Mouse (Mus musculus): ENCODE results near the gene Dync1h1.

The Dync1h1 gene

DNA sequence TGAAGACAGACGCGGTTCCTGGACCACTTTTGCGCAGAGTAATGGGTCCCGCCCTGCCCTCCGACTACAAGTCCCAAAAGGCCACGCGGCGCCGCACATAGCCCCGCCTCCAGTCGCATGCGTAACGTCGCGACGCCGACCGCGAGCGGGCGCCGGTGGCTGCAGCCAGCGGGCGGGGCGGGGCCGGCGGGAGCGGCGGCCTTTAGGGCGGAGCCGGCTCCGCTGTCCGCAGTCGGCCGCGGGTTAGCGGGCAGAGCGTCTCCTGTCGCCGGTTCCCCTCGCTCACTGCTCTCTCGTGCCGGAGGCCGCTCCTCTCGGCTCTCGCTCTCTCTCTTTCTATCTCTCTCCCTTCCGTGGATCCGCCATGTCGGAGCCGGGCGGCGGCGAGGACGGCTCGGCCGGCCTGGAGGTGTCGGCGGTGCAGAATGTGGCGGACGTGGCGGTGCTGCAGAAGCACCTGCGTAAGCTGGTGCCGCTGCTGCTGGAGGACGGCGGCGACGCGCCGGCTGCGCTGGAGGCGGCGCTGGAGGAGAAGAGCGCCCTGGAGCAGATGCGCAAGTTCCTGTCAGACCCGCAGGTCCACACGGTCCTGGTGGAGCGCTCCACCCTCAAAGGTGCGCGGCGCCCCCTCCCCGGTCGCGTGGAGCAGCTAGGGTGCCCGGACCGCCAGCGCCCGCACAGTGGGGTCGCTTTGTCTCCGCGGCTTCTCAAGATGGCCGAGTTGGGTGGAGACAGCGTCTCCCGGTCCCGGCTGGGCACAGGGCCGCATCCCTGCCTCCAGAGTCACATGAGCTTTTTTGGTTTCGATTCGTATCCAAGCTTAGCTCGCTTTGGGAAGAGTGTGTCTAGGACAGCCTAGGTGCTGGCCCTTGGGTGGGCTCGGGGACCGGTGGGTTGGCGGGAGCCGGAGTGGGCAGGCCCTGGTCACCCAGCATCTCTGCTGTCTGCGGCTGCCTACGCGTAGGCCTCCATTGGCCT is at the start of gene Dync1h1:
Gene Dync1h1, plus strand, starts transcription at position 212 of the 978 bp plus-strand sequence.
- DNase-seq = peak; percentile 93

- no peak for DNase-seq
Observed at GRCm38 (mm10) chr12:110552113-110552512, 49.1 kb upstream of the Dync1h1 start.

DNA sequence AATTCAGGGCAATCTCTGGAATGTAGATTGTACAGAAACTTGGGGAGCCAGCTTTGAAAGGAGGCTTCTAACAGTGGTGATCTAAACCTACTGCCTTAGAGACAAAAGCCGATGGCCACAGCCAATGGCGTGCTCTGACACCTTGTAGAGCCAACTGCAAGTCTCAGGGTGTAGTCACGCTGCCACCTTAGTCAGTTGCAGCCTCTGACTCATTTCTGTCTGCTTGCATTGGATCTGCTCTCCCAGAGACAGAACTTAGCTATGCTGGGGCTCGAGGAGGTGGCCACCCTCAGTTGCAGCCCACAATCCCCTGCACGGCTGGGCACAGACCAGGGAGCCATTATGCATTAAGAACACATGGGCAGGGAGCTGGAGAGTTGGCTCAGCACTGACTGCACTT is 47.9 kb upstream of the Dync1h1 start:
- no peak for DNase-seq

GRCm38 (mm10) chr12:110555536-110556240 is 45.6 kb upstream of the Dync1h1 start:
- no peak for DNase-seq

- no peak for DNase-seq
Observed at GRCm38 (mm10) chr12:110556861-110557628, 44.2 kb upstream of the Dync1h1 start.

DNA sequence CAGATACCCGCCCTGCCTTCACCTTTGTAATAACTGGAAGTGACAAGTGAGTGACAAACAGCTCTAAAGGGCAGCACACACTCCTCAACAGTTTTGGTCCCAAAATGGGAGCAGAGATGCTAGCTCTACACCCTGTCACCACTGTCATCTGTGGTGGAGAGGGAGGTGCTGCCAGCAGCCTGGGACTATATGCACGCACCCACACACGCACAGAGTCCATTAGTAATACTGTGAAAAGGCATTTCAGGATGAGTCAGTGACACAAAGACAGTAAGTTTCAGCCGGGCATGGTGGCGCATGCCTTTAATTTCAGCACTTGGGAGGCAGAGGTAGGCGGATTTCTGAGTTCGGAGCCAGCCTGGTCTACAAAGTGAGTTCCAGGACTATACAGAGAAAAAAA is 43.1 kb upstream of the Dync1h1 start:
- DNase-seq = no peak

DNA sequence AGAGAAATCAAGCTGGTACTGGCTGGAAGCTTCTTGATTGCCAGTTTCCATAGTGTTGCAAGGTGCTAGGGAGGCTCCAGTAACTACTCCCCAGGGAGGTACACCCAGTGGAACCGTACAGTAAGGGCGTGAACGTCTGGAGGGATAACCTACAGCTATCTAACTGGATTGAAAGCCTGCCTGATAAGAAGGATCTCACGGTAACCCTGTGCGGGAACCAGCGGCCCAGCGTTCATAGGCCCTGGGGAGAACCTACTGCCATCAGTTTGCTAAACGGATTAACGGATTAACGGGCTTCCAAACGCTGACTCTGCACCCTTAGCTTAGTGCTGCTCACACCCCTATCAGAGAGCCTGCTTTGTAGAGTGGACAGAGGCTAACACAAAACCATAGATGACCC is 37.9 kb upstream of the Dync1h1 start:
- DNase-seq = no peak

DNA sequence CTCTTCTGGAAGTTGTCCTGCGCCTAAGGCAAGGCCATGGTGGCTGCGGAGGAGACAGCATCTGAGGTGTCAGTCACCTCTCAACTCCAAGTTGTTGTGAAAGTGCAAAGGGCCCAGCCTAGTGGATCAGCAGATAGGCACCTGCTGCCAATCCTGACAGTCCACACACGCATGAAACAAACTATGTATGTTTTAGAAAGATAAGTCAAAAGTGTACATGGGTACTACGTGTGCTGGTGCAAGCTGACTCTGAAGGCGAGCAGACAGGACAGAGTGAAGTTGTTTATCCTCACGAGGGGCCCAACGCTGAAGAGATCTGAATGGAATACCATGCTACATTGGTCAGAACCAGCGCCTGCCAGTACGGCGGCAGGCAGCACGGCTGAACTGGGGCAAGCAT is 36.4 kb upstream of the Dync1h1 start:
- DNase-seq = no peak

DNA sequence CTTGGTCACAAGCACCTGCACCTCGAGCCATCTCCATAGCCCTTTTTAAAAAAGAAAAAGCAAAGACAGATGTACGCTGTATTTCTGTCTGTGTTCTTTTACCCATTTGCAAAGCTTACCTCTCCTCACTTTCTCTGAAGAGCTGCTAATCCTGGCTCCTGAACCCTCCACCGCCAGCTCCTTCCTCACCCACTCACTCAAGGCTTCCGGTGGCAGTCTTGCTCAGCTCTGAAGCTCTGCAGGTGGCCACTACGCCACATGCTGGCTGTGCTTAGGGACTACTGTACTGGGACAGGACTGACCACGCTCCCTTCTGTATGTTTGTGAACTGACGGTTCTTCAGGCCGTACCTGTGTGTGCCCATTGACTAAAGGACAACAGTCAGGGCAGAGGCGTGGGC is 34.9 kb upstream of the Dync1h1 start:
- DNase-seq = no peak

GRCm38 (mm10) chr12:110571050-110571449 is 30.2 kb upstream of the Dync1h1 start:
- no peak for DNase-seq

DNA sequence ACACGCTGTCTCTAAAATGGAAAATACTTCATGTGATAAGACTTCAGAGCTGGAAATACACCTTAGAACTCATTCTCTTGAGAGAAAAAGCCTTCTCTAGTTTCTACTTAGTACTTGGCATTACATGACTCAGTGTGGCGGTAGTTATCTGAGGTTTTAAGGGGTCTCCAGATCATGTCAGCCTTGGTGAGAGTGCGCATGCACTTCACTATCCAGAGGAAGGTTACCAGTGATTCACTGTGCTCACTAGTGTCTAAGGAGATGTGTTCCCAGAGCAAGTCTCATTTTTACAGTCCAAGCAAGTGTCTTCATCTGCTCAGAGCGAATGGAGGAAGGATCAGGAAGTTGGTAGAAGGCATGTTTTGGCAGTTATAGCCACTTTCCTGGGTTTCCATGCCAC is 28.9 kb upstream of the Dync1h1 start:
- DNase-seq = no peak

GRCm38 (mm10) chr12:110573635-110574034 is 27.6 kb upstream of the Dync1h1 start:
- DNase-seq = no peak

- DNase-seq = no peak
Observed at GRCm38 (mm10) chr12:110575926-110576325, 25.3 kb upstream of the Dync1h1 start.

DNA sequence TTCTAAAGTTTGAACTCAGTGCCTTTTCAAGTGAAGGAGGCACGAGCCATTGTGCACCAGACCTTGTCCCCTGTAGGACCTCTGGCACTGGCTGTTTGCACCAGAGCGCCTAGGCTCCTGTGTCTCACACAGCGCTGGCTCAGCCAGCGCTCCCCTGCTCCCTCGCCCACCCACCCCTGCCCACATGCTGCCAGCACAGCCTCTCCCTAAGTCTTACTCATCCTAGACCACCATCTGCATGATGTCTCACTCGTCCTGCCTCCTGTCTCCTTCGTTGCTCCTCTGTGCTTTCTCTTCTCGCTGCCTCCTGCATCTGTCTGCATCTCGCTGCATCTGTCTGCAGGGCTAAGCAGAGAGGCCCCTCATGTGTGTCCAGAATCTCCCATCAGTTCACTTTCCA is 22.9 kb upstream of the Dync1h1 start:
- DNase-seq = no peak

- no peak for DNase-seq
Observed at GRCm38 (mm10) chr12:110588622-110589021, 12.6 kb upstream of the Dync1h1 start.

DNA sequence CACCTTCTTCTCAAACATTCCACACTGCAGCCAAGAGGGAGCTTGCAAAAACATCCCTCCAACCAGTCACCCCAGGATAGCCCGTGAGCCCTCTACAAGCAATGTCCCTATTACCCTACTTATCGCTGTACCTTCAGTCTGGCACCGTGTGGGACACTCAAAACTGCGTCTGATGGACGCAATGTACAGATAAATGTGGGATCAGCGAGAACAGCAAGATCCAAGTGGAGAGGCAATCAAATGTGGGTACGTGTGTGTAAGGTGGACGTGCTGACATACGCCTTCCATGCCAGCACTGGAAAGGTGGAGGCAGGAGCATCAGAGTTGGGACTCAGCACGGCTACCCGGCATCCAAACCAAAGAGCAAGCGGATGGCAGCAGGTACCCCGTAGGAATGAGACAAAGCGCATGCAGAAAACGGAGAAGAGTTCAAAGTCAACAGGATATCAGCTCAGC is 10.4 kb upstream of the Dync1h1 start:
- DNase-seq = no peak

DNA sequence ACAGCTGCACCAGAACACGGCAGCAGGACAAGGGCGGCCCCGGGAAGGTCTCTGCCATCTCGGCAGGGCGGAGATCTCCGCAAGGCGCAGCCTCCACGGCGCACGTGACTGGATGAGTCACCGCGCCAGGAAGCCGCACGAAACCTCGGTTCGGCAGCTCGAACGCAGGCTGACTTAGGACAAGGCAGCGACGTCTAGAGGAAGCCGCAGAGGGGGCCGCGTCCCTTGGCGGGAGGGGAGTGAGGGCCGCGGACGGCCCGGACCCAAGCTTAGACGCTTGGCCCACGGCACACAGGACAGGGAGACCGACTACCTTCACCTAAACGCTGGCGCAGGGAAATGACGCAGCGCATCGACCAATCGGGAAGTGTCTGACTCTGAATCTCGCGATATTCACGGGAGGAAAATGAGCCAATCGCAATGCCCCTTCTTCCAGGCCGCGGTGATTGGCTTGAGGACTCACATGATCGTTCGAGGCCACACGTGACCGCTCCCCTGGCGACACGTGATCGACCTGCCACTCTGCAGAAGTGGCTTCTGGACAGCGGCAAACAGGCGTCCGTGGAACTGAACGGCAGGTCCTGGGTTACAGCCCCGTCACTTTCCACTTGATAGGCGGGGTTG is 9.9 kb upstream of the Dync1h1 start:
- peak; percentile 95 to 96 for DNase-seq

GRCm38 (mm10) chr12:110598527-110598926 is 2.7 kb upstream of the Dync1h1 start:
- peak; percentile 58 to 71 for DNase-seq

DNA sequence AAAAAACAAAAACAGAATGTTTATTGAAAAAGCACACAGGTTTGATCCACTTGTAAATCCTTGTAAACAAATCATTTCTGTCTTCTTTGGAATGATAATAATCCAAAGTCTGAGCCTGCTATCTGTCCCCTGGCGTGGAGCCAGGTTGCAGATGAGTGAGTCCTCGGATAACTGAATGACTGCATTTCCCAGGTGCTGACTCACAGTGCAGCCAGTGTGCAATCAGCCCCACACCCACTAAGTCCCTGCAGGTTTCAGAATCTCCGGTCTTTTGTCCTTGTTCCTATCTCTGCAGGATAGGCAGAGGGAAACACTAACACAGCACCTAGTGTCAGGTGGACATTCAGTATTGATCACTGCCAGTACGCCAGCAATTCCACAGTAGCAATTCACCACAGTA is 1.5 kb upstream of the Dync1h1 start:
- DNase-seq = no peak

GRCm38 (mm10) chr12:110600225-110600991 is 844 bp upstream of the Dync1h1 start:
- no peak for DNase-seq

GRCm38 (mm10) chr12:110606161-110606560 is 4.9 kb downstream of the Dync1h1 start:
- no peak for DNase-seq

- DNase-seq = no peak
Observed at GRCm38 (mm10) chr12:110606676-110607075, 5.4 kb downstream of the Dync1h1 start.

All from thymus, postnatal 36 days (tissue).